Mouse (Mus musculus) lung, postnatal 4 days (tissue): ENCODE measurements around the gene Nuak2.
A peak's percentile ranks its signal among the peaks of the same experiment; 100 is the strongest.

Source experiments
- DNase-seq, 2 experiments: peaks; one replicate each; pipeline ENCODE4 v3.0.0; 2021

Gene Nuak2

DNA sequence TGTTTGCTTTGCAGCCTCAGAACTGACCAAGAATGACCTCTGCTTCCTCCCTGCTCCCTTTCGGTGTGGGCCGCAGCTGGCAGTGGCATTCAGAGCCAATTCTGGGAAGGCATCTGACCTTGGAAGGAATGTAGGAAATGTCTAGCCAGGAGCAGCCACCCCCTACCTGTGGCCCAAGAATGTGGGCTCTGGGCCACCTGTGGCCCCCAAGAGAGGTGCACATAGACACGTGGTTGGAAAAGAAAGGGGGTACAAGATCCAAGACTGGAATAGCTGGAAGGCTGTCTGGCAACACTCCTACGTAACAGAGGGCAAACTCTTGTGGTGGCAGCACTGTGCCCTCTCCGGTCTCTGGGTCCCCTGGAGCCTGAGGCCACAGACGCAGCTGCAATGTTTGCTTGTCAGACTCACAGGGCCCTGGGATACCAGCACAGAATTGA lies 39.3 kb downstream of the Nuak2 start:
- DNase-seq: no peak

DNA sequence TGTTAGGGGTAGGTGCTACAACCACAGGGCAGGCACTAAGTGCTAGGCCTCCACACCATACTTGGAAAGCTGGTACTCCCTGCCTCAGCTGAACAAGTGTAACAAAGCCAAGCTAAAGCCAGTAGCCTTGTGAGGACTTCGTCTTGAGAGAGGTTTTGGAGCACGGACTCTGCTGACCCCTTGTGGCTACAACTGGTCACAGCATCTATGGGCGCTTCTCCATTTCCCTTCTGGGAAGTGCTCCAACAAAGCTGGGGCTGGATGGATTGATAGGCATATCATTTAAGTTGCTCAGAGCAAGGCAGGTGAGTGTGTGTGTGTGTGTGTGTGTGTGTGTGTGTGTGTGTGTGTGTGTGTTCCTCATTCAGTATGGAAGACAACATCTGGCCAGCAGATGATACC lies 39.9 kb downstream of the Nuak2 start:
- DNase-seq: peak; percentile 86 to 90

DNA sequence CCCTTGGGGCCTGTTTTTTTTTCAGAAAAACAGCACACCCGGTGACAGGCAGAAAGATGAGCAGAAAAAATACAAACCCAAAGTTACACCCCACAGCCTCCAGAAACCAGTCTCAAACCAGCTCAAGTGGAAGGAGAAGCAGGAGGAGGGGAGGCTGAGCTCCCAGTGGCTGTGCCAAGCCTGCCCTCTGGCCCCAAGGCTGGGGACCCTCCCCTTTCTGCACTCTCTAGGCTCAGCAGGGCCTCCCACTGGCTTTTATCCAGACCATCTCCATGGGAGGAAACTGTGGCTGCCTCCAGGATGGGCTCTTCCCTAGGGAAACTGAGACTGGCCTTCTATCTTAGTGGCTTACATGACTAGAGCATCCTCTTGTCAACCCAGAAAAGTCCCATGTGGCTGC lies 40.9 kb downstream of the Nuak2 start:
- DNase-seq: no peak

DNA sequence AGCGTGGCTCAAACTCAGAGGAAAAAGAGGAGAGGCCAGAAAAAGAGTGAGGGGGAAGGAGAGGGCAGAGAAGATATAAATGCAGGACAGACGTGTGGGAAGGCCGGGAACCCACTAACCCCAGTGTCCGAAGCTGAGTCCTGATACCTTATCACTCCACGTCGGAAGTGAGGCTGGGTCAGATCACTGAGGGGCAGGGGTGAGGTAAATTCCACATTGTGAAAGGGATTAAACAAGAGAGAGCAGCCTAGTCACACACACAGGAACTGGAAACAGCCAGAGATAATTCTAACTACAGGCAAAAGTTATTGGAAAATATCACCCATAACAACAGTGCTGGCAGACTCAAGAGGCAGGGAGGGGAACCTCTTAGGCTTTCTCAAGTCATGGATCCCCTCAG lies 46.0 kb downstream of the Nuak2 start:
- no peak for DNase-seq

DNA sequence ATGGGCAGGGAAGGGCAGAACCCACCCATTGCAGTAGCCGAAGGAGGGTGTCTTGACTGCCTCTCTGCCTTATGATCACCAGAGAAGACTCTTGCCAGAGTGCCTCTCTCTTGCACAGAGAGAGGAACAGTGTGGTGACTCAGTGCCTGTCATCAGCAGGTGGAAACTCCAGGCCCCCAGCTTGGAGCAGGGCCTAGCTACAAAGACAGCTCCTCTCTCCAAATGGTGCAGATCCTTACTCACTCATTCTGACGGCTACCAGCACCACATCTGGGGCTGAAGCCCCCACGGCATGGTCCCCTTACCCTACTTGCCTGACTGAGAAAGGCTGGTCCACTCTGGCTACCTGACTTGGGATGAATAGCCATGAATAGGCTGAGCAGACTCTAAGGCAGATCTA lies 48.5 kb downstream of the Nuak2 start:
- no peak for DNase-seq

DNA sequence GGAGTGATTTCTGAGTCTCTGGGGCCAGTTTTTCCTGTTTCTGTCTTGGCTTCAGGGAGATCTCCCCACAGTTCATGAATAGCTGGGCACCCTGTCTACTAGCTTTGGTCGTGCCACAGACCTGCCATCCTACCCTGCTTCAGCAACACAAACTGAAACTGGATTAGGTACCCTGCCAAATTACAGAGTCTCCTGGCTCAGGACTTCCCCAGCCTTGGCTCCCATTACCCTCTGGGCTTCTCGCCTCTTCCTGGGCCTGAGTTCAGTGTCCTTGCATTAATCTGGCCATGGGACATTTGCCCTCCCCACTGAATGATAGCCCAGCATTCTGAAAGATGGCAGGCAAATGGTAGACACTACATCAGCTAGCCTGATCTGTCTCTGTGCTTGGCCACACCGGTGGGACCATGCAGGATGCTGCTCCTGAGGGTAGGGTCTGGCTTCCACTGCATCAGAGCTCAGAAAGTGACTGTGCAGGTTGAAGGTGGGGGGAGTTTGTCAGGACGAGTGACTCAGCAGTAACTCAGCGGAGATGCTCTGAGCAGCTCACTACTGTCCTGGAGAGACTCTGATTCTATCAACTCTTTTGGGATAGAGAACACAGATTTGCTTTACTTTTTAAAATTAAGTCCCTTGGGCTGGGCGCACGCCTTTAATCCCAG lies 49.1 kb downstream of the Nuak2 start:
- no peak for DNase-seq

DNA sequence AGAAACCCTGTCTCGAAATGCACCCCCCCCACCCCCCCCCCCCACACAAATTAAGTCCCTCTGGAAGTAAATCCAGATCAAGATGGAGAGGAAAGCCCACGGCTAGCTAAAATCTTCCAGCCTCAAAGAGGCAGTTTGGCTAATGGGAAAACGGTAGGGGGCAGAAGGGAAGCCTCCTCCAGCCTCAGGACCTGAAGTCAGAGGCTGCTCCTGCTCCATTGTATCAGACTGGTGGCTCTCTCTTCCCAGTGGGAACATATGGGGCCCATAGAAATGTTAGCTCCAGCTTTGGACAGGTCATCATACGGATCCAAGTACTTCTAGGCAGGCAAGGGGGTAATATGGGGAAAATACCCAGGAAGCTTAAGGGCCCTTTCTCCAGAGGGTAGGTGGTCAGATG lies 49.7 kb downstream of the Nuak2 start:
- no peak for DNase-seq

DNA sequence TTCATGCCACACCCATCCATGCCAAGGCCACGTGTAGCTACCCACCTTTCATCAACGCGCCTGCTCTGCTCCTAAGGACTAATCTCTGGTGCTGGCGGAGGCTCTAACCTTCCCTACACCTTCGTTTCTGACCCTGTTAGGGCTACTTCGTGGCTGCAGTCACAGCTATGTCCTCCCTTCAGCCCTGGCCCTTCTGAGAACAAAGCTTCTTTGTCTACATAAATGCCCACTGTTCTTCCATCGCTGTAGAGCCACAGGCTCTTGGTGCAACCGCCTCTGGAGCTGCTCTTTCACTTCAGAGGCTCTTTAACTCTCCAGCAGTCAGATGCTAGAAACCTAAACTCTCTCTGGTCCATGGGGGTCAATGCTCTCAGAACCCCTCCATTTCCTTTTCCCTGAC lies 50.3 kb downstream of the Nuak2 start:
- no peak for DNase-seq

DNA sequence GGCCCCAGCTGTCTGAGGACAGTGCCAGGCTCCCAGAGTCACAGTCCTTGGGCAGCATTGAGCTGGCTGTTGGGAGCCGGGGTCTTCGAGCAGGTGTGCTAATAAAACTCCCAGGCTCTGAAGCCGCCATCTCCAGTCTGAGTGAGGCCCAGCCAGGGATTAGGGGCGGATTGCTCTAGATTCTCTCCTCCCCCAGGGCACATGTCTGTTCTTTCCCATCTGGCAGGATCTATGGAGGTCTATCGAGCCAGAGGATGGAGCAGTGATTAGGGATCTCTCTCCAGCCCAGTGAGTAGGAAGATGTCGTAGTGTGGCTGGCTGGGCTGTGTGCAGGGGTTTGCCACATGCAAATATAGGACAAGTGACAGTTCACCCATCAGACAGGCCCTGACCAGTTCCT lies 51.0 kb downstream of the Nuak2 start:
- DNase-seq: no peak

DNA sequence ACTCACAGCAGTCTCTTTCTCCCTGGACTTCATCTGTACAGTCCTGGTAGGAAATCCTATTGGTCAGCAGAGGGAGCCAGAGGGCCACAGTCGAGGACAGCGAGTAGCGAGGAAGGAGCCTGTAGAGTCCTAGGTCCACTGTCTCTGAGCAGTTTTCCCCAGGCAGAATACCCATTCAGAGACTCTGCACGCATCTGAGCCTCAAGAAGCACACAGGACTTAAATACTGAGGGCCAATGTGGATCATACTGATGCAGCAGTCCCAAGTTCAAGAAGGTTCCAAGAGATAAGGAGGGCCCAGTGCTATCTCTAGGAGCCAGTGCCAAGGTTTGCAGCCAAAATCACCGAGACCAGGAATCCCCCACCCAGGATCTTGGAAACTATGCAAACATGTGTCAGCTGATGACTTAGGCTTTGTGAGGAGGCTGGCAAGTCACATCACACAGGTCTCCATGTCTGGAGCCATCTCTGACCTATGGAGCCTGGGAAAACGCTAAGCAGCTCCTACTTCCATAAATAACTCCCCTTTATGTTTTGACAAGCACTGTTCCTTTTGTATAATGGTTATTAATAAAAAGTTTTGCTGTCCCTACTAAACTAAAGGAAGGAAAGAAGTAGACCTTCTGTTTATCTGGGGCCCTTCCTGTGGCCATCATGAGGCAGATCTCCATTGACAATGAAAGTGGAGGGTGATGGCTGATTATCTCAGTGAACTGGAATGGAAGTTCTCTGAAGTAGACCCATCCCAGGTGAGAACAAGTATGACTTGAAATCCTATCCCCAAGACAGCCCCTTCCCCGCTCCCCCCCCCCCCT lies 52.0 kb downstream of the Nuak2 start:
- peak; percentile 82 to 90 for DNase-seq

DNA sequence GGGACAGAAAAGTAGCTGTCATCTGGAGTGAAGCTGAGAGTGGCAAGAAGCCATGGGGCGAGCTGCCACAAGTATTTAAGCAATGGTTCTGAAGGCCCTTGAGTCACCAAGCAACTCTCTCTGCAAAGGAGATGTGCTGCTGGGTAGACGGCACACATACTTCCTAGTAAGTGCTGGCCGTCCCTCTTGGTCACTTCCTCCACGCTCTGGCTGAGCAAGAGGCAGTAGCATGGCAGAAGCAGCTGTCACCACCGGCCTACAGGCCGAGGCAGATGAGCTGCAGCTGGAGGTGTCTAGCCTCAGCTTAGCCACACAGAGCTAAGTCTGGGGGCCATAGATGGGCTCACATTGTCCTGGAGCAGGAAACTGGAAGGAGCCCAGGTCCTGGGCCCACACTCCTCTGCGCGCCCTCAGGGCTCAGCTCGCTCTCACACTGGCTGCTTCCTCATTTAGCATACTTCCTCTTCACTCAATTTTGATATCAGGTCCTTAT lies 54.8 kb downstream of the Nuak2 start:
- DNase-seq: peak; percentile 67 to 88

DNA sequence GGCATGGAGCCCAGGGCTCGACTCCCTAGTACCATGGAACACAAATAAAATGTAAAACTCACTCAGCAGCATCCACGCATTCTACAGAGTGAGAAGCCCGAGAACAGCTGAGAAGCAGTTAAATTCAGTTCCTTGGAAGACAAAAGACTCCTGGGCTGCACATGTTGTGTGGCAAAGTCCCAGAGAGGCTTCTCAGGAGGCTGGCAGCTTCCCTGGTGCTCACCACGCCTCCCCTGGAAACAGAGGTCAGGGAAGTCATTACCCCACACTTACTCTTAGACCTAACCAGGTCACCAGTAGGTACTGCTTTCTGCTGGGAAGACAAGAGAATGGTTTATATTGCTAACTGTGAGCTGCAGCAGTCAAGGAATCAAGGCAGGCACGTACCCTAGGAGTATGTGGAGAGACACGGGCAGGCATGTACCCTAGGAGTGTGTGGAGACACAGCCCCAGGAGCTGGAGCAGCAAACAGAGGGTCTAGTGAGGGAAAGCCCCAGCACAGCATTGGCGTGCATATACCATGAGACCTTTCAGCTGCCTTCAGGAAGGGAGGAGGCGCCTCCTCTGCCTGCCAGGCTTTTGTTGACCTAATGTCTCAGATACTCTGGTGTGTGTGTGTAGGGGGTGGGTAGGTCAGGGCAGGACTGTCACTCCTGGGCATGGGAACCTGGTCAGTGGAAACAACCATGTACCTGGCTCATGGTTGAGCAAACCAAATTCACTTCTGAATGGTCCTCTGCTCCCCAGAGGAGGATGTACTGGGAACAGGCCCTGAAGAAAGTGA lies 55.6 kb downstream of the Nuak2 start:
- DNase-seq: peak in 1 of 2 experiments; percentile 58

DNA sequence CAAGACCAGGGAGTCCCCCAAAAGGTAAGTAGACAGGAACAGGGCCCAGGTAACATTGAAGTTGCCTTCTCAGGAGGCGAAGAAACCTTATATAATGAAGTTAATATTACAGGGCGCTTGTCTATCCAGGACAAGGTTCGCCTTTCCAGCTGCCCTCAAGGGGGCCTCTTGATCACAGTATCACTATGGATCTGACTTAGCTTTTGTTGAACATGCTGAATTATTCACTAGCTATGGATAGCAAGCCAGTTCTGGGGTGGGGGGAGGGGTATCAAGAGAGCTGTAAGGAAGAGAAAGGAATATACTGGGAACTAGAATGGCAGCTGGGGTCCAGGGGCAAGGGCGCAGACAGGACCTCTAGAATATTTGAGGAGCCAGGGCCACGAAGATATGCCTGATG lies 56.4 kb downstream of the Nuak2 start:
- no peak for DNase-seq

DNA sequence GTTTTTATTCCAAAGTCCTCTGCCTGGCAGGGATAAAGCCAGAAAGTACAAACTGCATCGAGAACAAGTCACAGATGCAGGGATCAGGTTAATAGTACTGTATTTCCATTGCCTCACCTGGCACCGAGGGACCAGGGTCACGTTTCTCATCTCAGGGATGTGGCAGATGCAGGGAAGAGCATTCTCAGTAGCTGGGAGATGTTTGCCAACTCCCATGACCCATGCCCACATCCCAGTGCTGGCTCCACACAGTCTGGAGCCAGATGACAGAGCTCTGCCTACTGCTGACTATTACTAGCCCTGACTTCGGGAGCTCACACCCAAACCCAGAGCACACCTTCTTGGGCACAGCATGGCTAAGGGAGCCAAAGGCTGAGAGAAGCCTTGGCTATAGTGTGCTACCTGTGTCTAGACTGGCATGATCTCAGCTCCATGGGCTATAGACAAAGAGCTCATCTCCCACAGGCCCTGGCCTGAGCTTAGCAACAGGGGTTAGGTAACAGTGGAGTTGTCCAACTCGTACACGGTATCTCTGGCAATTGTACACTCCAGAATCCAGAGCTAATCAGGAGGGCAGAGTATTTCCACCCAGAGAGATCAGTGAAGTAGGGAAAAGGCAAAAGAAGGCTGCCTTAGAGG lies 57.1 kb downstream of the Nuak2 start:
- DNase-seq: no peak

DNA sequence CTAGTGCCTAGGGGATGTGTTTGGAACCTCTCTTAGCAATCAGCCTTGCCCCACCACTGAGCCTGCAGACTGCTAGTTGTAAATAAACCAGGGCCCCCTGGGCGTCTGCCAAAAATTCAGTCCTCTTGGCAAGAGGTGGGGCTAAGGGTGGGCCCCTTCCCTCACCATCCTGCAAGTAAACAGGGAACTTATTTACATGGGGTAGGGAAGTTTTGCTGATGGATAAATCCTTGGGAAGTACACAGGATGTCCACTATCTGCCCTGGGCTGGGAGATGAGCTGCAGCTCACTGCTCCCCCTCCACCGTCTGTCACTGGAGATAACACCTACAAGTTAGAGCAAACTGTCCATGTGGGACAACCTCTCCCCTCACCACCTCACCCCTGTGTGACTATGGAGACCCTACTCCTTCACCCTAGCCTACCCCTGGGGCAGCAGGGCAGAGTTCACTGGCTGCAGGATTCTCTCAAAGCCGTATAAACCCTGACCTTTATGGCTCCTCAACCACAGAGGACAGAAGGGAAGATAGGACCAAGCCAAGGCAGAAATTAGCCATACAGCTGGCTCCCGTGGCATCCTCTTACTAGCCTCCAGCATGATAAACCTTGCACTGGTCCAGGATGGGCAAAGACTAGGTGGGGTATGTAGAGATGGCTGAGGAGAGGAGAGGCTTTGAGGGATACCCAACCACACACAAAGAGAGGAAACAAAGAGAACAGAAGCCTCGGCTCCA lies 58.4 kb downstream of the Nuak2 start:
- peak; percentile 81 to 91 for DNase-seq

DNA sequence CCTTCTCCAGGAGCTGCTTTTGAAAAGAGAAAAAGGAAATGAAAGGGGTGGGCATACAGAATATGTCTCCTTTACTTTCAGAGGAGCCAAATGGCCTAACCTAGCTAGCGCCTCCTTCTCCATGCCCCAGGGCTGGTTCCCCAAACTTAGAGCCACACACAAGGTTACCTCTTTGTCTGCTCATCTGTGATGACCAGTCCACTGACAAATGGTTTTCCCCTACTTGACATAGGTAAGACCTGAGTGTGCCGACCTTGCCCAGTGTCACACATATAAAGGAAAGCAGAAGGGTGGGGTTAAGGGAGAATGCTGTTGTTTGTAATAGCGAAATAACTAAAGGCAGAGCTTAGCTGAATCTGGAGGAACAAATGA lies 58.9 kb downstream of the Nuak2 start:
- DNase-seq: no peak

DNA sequence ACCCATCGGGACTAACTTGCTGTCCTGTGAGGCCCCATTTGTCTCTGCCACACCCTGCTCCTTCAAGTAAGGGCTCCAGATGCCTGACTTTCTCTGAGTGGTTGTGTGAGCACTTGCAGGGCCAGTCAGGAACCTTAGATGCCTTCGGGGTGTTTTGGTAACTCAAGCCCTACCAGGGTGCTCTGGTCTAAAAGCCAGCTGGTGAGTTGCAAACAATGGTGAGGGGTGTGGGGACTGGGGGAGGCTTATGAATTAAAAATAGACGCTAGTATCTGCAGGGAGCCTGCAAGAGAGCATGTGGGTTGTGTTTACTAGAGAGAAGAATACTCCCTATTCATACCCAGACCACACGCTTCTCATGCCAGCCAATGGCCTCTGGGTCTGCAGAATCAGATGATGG lies 59.3 kb downstream of the Nuak2 start:
- DNase-seq: no peak

DNA sequence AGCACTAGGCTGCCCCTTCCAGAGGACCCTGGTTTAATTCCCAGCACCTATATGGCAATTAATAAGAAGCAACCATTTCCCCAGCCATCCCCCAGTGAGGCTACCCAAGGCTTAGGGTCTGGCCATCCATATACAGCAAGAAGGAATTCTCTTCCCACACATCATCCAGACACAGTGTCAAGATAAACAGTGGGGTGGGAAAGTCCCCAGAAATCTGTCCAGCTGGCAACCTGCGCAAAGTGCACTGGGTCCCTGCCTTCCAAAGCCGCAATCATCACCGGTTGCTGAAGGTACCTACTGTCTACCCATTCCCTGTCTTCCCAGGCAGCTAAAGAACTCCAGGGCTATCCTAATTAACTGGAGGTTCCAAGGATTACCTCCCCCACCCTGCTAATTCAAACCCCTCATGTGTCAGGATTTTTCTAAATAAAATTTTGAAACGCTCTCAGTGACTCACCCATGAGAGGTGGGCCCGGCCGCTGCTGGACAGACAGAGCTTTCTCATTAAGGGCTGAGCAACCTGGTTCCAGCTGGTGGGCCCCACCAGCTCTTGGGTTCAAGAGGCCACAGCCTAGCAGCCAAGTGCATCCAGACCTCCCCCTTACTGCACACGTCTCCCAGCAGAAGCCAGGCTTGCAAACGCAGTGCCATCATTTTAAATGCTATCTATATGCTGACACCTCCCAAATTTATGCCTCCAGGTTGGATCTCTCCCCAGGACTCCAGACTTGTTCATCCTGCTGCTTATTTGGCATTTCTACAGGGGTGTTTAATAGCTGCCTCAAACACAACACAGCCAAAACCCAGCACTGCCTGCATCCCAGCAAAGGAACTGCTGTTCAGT lies 60.5 kb downstream of the Nuak2 start:
- peak in 1 of 2 experiments; percentile 55 for DNase-seq

DNA sequence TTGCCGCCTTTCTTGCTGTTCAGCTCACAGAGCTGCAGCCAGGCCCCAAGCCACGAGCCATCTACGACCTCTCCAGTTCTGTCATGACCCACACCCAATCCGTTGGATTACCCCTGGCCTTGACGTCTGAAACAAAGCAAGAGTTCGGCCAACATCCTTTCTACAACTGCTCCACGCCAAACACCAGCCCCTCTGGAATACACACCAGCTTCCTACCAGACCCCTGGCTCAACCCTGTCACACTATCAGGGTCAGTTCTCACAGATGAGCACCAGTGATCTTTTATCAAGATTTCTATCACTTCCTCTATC lies 61.1 kb downstream of the Nuak2 start:
- peak; percentile 43 to 69 for DNase-seq

DNA sequence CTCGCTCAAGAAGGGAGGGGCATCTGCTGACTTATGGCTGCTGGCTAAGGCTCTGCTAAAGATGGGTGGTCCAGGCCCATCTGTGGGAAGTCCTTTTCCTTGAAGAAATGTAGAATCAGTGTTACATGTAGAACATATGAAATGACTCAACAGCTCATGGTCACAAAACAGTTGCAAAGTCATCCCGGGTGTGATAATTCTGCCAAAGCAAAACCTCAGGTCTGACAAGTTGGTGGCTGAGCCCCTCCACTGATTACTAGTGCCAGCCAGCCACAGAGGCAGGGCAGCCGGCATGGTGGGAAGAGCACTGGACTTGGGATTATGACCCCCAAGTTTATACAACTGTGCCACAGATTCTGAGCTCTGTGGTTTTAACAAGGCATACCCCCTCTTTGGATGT lies 61.9 kb downstream of the Nuak2 start:
- DNase-seq: peak in 1 of 2 experiments; percentile 17

DNA sequence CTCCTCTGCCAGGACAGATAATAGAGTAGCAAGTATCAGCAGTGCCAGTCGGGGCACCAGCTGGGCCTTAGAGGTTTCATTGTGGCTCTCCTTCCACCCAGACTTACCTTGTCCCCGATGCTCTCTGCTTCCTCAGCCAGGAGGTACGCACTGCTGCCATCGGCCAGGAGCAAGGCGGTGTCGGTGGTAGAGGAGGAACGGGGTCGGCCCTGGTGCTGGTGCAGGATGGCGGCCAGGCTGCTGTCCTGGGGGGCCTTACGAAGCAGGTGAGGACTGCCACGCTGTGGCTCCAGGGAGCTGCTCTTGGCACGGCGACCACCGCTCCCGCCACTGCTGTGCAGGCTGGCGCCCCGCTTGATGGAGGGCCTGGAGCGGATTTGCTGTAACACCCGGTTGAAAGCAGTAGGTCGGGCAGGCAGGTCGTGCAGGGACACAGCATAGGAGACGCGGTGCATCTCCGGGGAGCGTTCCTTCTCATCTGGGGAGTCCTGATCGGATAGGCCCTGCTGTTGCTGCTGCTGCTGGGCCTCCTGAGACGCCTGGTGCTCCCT lies 64.7 kb downstream of the Nuak2 start:
- no peak for DNase-seq
